Comparison of ENCODE assay signal across 26 mouse cellular contexts in genomic region chrX:10007675-10008270, GRCm38 (mm10).
"Had no signal": no experiment of that assay in that cellular context is flagged by ENCODE, and none has a peak within 500 bp of the region (broad histone marks: within the 10 kb centered on the region; RNA-seq: fewer than 3 reads in every experiment).

No protein-coding gene starts in this region.

- H3K36me3 ChIP-seq: heart, embryonic 10.5 days; heart, embryonic 12.5 days; hindbrain, embryonic 10.5 days; hindbrain, embryonic 12.5 days; intestine, embryonic 15.5 days; limb, embryonic 13.5 days; limb, embryonic 15.5 days; liver, embryonic 12.5 days had no signal

- H3K4me3 ChIP-seq: gastrocnemius, adult 2 months; heart, embryonic 10.5 days; heart, embryonic 12.5 days; hindbrain, embryonic 10.5 days; hindbrain, embryonic 12.5 days; intestine, embryonic 15.5 days; limb, embryonic 13.5 days; limb, embryonic 15.5 days; liver, embryonic 12.5 days had no signal

- H3K4me2 ChIP-seq: heart, embryonic 12.5 days; hindbrain, embryonic 12.5 days; hindbrain, embryonic 14.5 days; intestine, embryonic 15.5 days; limb, embryonic 13.5 days; limb, embryonic 15.5 days; liver, embryonic 12.5 days had no signal

- H3K9me3 ChIP-seq: heart, embryonic 10.5 days; heart, embryonic 12.5 days; hindbrain, embryonic 10.5 days; hindbrain, embryonic 12.5 days; intestine, embryonic 15.5 days; limb, embryonic 13.5 days; limb, embryonic 15.5 days; liver, embryonic 12.5 days had no signal

- H3K9ac ChIP-seq: heart, embryonic 12.5 days; hindbrain, embryonic 12.5 days; hindbrain, embryonic 14.5 days; intestine, embryonic 15.5 days; limb, embryonic 13.5 days; limb, embryonic 15.5 days; liver, embryonic 12.5 days; liver, embryonic 14.5 days had no signal

- H3K27me3 ChIP-seq: heart, embryonic 12.5 days; hindbrain, embryonic 12.5 days; intestine, embryonic 15.5 days; limb, embryonic 13.5 days; limb, embryonic 15.5 days; liver, embryonic 12.5 days had no signal

- H3K4me1 ChIP-seq: heart, embryonic 10.5 days; heart, embryonic 12.5 days; hindbrain, embryonic 10.5 days; hindbrain, embryonic 12.5 days; intestine, embryonic 15.5 days; limb, embryonic 13.5 days; limb, embryonic 15.5 days; liver, embryonic 12.5 days had no signal

- DNase-seq: gastrocnemius, adult 2 months; gastrocnemius, postnatal 10 days; gastrocnemius, postnatal 25 days; heart, adult 18-20 months; heart, postnatal 10 days; heart, postnatal 4 days; kidney, adult 18-20 months; kidney, adult 8-10 months; kidney, postnatal 10 days; kidney, postnatal 25 days; layer of hippocampus, adult 9-11 months; layer of hippocampus, postnatal 36 days; left cerebral cortex, postnatal 4 days had no signal

- ATAC-seq: hindbrain, embryonic 16.5 days; inflammation-experienced regulatory T-cells, adult 6 months; intestine, embryonic 15.5 days; intestine, postnatal 0 days; liver, embryonic 12.5 days had no signal

- H3K27ac ChIP-seq: gastrocnemius, adult 2 months; heart, embryonic 10.5 days; hindbrain, embryonic 10.5 days; hindbrain, embryonic 12.5 days; hindbrain, embryonic 14.5 days; intestine, embryonic 15.5 days; limb, embryonic 13.5 days; limb, embryonic 15.5 days; liver, embryonic 12.5 days; liver, embryonic 14.5 days had no signal
